Mouse (Mus musculus): ENCODE results near the gene Resp18. TPM values are rescaled to one million over a fixed set of nuclear protein-coding genes. Genes with fewer than 3 reads are reported as not detected.
A peak's percentile ranks its signal among the peaks of the same experiment; 100 is the strongest.

Gene Resp18
- polyA plus RNA-seq, 1 experiment from 2014 or later, result not detected

DNA sequence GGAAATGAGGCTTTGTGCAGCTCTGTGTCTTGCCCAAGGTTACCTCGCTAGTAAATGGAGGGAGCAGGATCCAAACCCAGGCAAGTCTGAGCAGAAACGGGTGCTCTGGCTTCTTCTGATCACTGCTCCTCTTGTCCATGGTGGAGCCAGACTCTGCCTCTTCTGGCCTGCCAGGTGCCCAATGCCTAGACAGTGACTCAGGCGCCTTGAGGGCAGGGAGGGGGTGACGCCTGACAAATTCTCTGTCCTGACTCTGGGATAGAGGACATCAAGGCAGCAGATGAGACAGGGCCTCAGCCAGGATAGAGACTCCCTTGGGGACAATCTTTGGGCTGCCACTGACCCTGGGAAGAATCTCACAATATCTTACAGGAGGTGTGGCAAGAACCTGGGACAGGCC is 47.0 kb downstream of the Resp18 start:
- peaks cover 77% of the 10 kb centered on the region for H3K4me1 ChIP-seq (replicated peaks)

DNA sequence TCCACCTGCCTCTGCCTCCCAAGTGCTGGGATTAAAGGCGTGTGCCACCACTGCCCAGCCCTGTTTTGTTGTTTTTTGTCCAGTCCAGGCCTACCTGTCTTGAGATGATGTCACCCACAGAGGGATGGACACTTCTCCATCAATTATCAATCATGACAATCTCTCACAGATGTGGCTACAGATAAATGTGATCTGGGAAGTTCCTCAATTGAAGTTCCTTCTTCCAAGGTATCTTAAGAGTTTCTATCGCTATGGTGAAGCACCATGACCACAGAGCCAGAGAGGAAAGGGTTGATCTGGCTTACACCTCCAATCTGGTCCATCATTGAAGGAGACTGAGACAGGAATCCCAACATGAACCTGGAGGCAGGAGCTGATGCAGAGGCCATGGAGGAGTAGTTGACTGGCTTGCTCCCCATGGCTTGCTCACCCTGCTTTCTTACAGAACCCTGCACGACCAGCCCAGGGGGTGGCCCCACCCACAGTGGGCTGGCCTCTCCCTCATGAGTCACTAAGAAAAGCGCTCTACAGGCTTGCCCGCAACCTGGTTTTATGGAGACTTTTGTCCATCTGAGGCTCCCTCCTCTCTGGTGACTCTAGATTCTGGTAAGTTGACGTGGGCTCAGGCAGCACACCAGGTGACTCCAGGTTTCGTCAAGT is 47.8 kb downstream of the Resp18 start:
- H3K36me3 ChIP-seq (replicated peaks), result no peaks in the 10 kb centered on the region
- H3K9me3 ChIP-seq (replicated peaks), result no peaks in the 10 kb centered on the region
- no peak overlapping the region for H3K4me3 ChIP-seq (replicated peaks)
- H3K9ac ChIP-seq, result no peak overlapping the region
- H3K27me3 ChIP-seq, result no peaks in the 10 kb centered on the region; the same call in 1 of the 2 replicates
- no peak overlapping the region for H3K4me2 ChIP-seq
- ATAC-seq (ENCODE audit: insufficient read depth), result no peak
- peaks cover 76% of the 10 kb centered on the region for H3K4me1 ChIP-seq (replicated peaks)
- H3K27ac ChIP-seq (replicated peaks), result 0 out of 2 replicates have a peak overlapping the region, but pooled peaks have one; percentile 0
- 39% methylated on average over 7 of the region's 7 CpGs for WGBS (ENCODE audit: insufficient replicate concordance)

More for the DNA sequence above, 47.0 kb downstream of the Resp18 start:
- no peak for ATAC-seq (ENCODE audit: insufficient read depth)
- Histone ChIP-seq H3K36me3 (replicated peaks) (no peaks in the 10 kb centered on the region), H3K9ac (no peak overlapping the region), H3K4me3 (replicated peaks) (no peak overlapping the region), H3K27me3 (no peaks in the 10 kb centered on the region; the same call in 1 of the 2 replicates), H3K27ac (replicated peaks) (0 out of 2 replicates have a peak overlapping the region, but pooled peaks have one; percentile 38), H3K4me2 (no peak overlapping the region), H3K9me3 (replicated peaks) (no peaks in the 10 kb centered on the region)
- 63% methylated on average over 4 of the region's 4 CpGs for WGBS (ENCODE audit: insufficient replicate concordance)

DNA sequence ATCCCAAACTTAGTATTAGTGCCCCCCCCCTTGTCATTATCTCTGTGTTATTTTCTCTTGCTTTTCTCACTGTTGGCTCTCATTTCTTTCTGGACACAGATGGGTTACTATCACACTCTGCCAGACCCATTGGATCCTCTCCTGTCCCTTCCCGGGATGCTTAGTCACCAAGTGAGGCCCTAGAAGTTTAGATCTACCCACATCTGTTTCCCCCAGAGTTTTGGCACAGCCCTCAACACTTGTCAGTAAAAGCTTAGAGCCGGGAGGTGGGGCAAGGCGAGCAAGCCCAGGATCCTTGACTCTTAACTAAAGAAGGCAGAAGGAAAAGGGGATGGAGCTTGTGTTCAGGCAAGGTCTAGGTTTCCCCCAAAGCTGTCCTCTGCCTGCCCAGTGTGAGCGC is 49.1 kb downstream of the Resp18 start:
- no peak overlapping the region for H3K4me3 ChIP-seq (replicated peaks)
- peak overlapping the region; percentile 32 for H3K4me2 ChIP-seq
- peak overlapping the region; percentile 75 for H3K27ac ChIP-seq (replicated peaks)
- no peak overlapping the region for H3K9ac ChIP-seq
- whole genome bisulfite sequencing (ENCODE audit: insufficient replicate concordance), result 39% methylated on average over 4 of the region's 4 CpGs
- H3K4me1 ChIP-seq (replicated peaks), result peaks cover 67% of the 10 kb centered on the region
- no peaks in the 10 kb centered on the region for H3K36me3 ChIP-seq (replicated peaks)
- no peaks in the 10 kb centered on the region; the same call in 1 of the 2 replicates for H3K27me3 ChIP-seq
- ATAC-seq (ENCODE audit: insufficient read depth), result peak; percentile 85
- H3K9me3 ChIP-seq (replicated peaks), result no peaks in the 10 kb centered on the region

DNA sequence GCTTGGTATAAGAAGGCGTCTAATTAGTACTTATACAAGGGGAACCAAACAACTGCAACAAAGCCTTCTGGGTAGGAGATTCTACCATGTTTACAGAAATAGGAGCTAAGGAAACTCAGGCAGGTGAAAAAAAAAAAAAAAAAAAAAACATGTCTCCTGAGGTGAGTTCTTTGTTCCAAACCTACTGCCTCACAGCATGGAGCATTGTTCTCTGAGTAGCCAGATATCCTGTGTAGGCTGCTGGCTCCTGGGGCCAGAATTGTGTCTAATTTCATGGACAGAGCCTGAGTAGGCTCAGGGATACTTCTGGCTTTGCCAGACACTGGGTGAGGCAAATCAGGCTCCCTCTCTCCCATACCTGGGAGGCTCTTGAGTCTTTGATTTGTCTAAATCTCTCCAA is 50.6 kb downstream of the Resp18 start:
- ATAC-seq (ENCODE audit: insufficient read depth), result no peak
- no peaks in the 10 kb centered on the region for H3K27me3 ChIP-seq
- H3K4me2 ChIP-seq, result no peak overlapping the region
- H3K36me3 ChIP-seq (replicated peaks), result no peaks in the 10 kb centered on the region
- H3K9me3 ChIP-seq (replicated peaks), result no peaks in the 10 kb centered on the region
- H3K27ac ChIP-seq (replicated peaks), result no peak overlapping the region
- 73% methylated on average over 1 of the region's 1 CpGs for WGBS (ENCODE audit: insufficient replicate concordance)
- H3K9ac ChIP-seq, result no peak overlapping the region
- H3K4me3 ChIP-seq (replicated peaks), result no peak overlapping the region
- peaks cover 65% of the 10 kb centered on the region for H3K4me1 ChIP-seq (replicated peaks)

DNA sequence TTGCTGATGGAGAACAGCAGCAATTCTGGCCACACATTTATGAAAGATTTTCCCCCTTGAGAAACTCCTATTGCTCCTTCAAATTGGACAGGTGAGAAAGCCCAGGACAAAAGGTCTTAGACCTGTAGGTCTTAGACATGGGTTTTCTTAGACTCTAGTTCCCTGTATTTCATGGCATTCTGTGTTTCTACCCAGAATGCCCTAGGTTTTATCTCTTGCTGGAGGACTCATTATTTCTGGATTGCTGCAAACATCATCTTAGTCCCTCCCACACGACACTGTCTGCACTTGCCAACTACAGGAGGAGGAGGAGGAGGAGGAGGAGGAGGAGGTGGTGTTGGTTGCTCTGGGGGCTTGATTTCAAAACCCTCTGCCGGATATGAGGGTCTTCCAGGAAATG is 52.1 kb downstream of the Resp18 start:
- Histone ChIP-seq H3K36me3 (replicated peaks) (no peaks in the 10 kb centered on the region), H3K4me1 (replicated peaks) (peaks cover 56% of the 10 kb centered on the region), H3K27me3 (peaks cover 6% of the 10 kb centered on the region), H3K4me3 (replicated peaks) (no peak overlapping the region), H3K9ac (no peak overlapping the region), H3K4me2 (no peak overlapping the region), H3K9me3 (replicated peaks) (no peaks in the 10 kb centered on the region), H3K27ac (replicated peaks) (no peak overlapping the region)
- ATAC-seq (ENCODE audit: insufficient read depth), result no peak
- 24% methylated on average over 2 of the region's 2 CpGs for WGBS (ENCODE audit: insufficient replicate concordance)

DNA sequence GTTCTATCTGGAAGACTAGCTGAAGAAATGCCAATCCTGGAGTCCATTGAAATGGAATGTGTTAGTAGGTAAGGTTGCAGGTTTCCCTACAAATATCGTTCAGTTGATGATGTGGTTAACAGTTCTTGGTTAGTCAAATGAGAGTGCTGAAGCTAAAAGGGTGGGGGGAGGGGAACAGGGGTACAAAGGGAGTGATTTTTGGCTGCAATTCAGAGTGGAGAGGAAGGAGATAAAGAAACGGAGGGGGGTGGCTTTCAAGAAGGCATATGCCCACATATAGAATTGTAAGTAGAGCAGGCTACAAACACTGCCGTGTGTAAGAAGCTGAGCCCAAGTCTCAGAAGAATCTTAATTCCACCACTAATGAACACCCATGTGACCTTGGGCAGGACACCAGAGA is 52.7 kb downstream of the Resp18 start:
- H3K9me3 ChIP-seq (replicated peaks), result no peaks in the 10 kb centered on the region
- no peaks in the 10 kb centered on the region for H3K36me3 ChIP-seq (replicated peaks)
- 22% methylated on average over 3 of the region's 3 CpGs for WGBS (ENCODE audit: insufficient replicate concordance)
- no peak overlapping the region for H3K4me2 ChIP-seq
- no peak for ATAC-seq (ENCODE audit: insufficient read depth)
- peaks cover 49% of the 10 kb centered on the region for H3K4me1 ChIP-seq (replicated peaks)
- peaks cover 13% of the 10 kb centered on the region for H3K27me3 ChIP-seq
- no peak overlapping the region; the same call in 1 of the 2 replicates for H3K9ac ChIP-seq
- no peak overlapping the region for H3K4me3 ChIP-seq (replicated peaks)
- H3K27ac ChIP-seq (replicated peaks), result no peak overlapping the region

DNA sequence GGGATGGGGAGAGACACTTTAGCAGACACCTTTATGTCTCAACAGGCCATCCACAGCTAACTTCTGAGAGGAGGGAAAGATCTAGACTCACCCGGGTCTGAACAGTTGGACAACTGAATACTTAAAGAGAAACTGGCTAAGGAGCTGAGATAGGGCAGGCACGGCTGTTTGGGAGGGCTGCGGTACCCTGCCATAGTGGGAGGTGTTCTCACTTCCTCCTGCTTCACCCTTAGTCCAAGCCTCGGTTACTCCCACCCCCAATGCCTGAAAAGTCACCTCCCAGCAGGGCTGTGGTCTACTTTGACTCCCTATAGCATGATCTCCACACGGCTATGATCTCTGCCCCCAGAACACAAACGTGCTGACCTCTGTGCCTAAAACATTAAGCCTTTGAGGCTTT is 54.7 kb downstream of the Resp18 start:
- no peak overlapping the region for H3K27ac ChIP-seq (replicated peaks)
- ATAC-seq (ENCODE audit: insufficient read depth), result no peak
- no peak overlapping the region for H3K9ac ChIP-seq
- no peaks in the 10 kb centered on the region for H3K36me3 ChIP-seq (replicated peaks)
- 19% methylated on average over 6 of the region's 6 CpGs for WGBS (ENCODE audit: insufficient replicate concordance)
- peaks cover 41% of the 10 kb centered on the region for H3K4me1 ChIP-seq (replicated peaks)
- H3K27me3 ChIP-seq, result peaks cover 26% of the 10 kb centered on the region
- H3K4me3 ChIP-seq (replicated peaks), result no peak overlapping the region
- H3K4me2 ChIP-seq, result no peak overlapping the region
- no peaks in the 10 kb centered on the region for H3K9me3 ChIP-seq (replicated peaks)

DNA sequence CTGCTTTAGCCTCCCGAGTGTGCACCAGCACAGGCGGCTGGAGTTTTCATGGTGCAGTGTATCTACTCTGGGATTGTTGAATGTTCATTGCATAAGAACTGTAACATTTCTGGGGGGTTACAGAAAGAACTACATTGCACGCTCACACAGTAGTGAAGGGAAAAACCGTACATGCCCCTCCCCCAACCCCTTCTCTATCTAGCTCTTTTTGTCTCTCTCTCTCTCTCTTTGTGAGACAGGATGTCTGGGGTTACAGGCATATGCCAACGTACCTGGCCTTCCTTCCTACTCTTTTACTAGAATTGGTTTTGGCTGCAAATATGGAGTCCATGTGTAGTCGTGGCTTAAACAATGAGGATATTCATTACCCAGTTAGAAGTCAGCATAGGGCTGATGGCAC is 55.3 kb downstream of the Resp18 start:
- H3K36me3 ChIP-seq (replicated peaks), result no peaks in the 10 kb centered on the region
- H3K27ac ChIP-seq (replicated peaks), result no peak overlapping the region
- 53% methylated on average over 6 of the region's 6 CpGs for WGBS (ENCODE audit: insufficient replicate concordance)
- no peak overlapping the region for H3K4me2 ChIP-seq
- peaks cover 26% of the 10 kb centered on the region for H3K27me3 ChIP-seq
- H3K4me1 ChIP-seq (replicated peaks), result peaks cover 41% of the 10 kb centered on the region
- no peak overlapping the region for H3K9ac ChIP-seq
- ATAC-seq (ENCODE audit: insufficient read depth), result no peak
- H3K9me3 ChIP-seq (replicated peaks), result no peaks in the 10 kb centered on the region
- no peak overlapping the region for H3K4me3 ChIP-seq (replicated peaks)

Other genes starting within 250 kb of the Resp18 start
- gene Nhej1, start 153.2 kb downstream of the Resp18 start, polyA plus RNA-seq (2015; fragmentation: Nextera tagmentation; extraction: Ambion mirVana), result 5.8 and 6.2 TPM in 2 replicates
- 2.1 and 2.3 TPM in 2 replicates for gene Slc23a3, start 144.5 kb downstream of the Resp18 start, polyA plus RNA-seq (2015; fragmentation: Nextera tagmentation; extraction: Ambion mirVana)
- 48.8 and 54.7 TPM in 2 replicates for gene Cnppd1, start 135.7 kb downstream of the Resp18 start, polyA plus RNA-seq (2015; fragmentation: Nextera tagmentation; extraction: Ambion mirVana)
- 55.8 and 59.7 TPM in 2 replicates for gene Retreg2, start 135.6 kb downstream of the Resp18 start, polyA plus RNA-seq (2015; fragmentation: Nextera tagmentation; extraction: Ambion mirVana)
- 43.4 and 44.5 TPM in 2 replicates for gene Zfand2b, start 109.8 kb downstream of the Resp18 start, polyA plus RNA-seq (2015; fragmentation: Nextera tagmentation; extraction: Ambion mirVana)
- 60.5 and 63.3 TPM in 2 replicates for gene Abcb6, start 98.0 kb downstream of the Resp18 start, polyA plus RNA-seq (2015; fragmentation: Nextera tagmentation; extraction: Ambion mirVana)
- 9.7 and 10.0 TPM in 2 replicates for gene Ankzf1, start 86.3 kb downstream of the Resp18 start, polyA plus RNA-seq (2015; fragmentation: Nextera tagmentation; extraction: Ambion mirVana)
- 24.1 and 28.1 TPM in 2 replicates for gene Atg9a, start 86.2 kb downstream of the Resp18 start, polyA plus RNA-seq (2015; fragmentation: Nextera tagmentation; extraction: Ambion mirVana)
- gene Glb1l, start 67.6 kb downstream of the Resp18 start, polyA plus RNA-seq (2015; fragmentation: Nextera tagmentation; extraction: Ambion mirVana), result 3.2 and 4.5 TPM in 2 replicates
- 80.2 and 84.8 TPM in 2 replicates for gene Stk16, start 67.6 kb downstream of the Resp18 start, polyA plus RNA-seq (2015; fragmentation: Nextera tagmentation; extraction: Ambion mirVana)
- gene Tuba4a, start 58.5 kb downstream of the Resp18 start, polyA plus RNA-seq (2015; fragmentation: Nextera tagmentation; extraction: Ambion mirVana), result 372 and 392 TPM in 2 replicates
- gene A630095N17Rik, start 46.3 kb downstream of the Resp18 start, polyA plus RNA-seq (2015; fragmentation: Nextera tagmentation; extraction: Ambion mirVana), result not detected in 2 replicates
- gene Dnajb2, start 42.0 kb downstream of the Resp18 start, polyA plus RNA-seq (2015; fragmentation: Nextera tagmentation; extraction: Ambion mirVana), result 28.9 and 32.4 TPM in 2 replicates
- 0.05 and 0.13 TPM in 2 replicates for gene Ptprn, start 13.9 kb downstream of the Resp18 start, polyA plus RNA-seq (2015; fragmentation: Nextera tagmentation; extraction: Ambion mirVana)
- 52.1 and 57.4 TPM in 2 replicates for gene Dnpep, start 39.6 kb upstream of the Resp18 start, polyA plus RNA-seq (2015; fragmentation: Nextera tagmentation; extraction: Ambion mirVana)
- gene Des, start 81.9 kb upstream of the Resp18 start, polyA plus RNA-seq (2015; fragmentation: Nextera tagmentation; extraction: Ambion mirVana), result 10.3 and 12.8 TPM in 2 replicates
- gene Speg, start 96.9 kb upstream of the Resp18 start, polyA plus RNA-seq (2015; fragmentation: Nextera tagmentation; extraction: Ambion mirVana), result 8.7 and 9.4 TPM in 2 replicates
- gene Gmppa, start 157.5 kb upstream of the Resp18 start, polyA plus RNA-seq (2015; fragmentation: Nextera tagmentation; extraction: Ambion mirVana), result 33.8 and 35.2 TPM in 2 replicates
- gene Asic4, start 172.0 kb upstream of the Resp18 start, polyA plus RNA-seq (2015; fragmentation: Nextera tagmentation; extraction: Ambion mirVana), result 0.05 TPM in 1 of 2 replicates, not detected in the other
- gene Chpf, start 200.9 kb upstream of the Resp18 start, polyA plus RNA-seq (2015; fragmentation: Nextera tagmentation; extraction: Ambion mirVana), result 4.0 and 4.3 TPM in 2 replicates
- 0.06 and 0.15 TPM in 2 replicates for gene Tmem198, start 201.1 kb upstream of the Resp18 start, polyA plus RNA-seq (2015; fragmentation: Nextera tagmentation; extraction: Ambion mirVana)
- 7.3 and 9.4 TPM in 2 replicates for gene Obsl1, start 228.0 kb upstream of the Resp18 start, polyA plus RNA-seq (2015; fragmentation: Nextera tagmentation; extraction: Ambion mirVana)
- gene Inha, start 228.7 kb upstream of the Resp18 start, polyA plus RNA-seq (2015; fragmentation: Nextera tagmentation; extraction: Ambion mirVana), result 0.66 and 0.67 TPM in 2 replicates
- 5.1 and 6.6 TPM in 2 replicates for gene Stk11ip, start 243.1 kb upstream of the Resp18 start, polyA plus RNA-seq (2015; fragmentation: Nextera tagmentation; extraction: Ambion mirVana)